9 mouse cellular contexts compared by ENCODE assay signal in the genomic region with DNA sequence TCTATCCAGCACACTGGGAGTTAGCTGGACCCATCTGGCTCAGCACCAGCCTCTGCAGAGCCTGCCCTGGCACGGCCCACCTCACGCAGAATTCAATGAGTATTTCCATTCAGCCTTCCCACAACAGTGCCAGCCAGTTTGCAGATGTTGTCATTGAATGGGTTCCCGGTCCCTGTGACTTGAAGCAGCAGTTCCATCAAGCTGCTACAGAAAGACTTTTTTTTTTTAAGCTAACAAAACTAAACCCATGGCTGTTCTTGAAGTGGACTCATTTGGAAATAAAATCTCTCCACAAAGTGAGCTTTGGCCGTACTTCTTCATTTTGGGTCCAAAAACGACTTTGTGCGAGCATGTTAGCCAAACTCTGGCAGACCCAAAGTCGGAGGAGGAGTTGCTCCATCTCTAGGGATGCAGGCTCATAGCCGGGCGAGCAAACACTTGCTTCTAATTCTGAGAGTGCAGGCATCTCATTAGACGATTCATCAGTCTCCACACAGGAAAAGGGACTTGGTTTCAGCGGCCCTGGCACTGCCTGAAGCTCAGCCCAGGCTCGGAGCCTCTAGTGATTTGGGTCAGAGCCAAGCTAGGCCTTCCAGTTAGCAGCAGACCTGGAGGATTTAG.
A peak's percentile ranks its signal among the peaks of the same experiment; 100 is the strongest.
DNase-seq lines count a peak whose midpoint lies in the region; ATAC-seq lines count a peak whose summit lies in the region.
"Had no signal": no experiment of that assay in that cellular context is flagged by ENCODE, and none has a peak within 500 bp of the region (broad histone marks: within the 10 kb centered on the region; RNA-seq: fewer than 3 reads in every experiment).

No protein-coding gene starts in this region.

- no peaks in the 10 kb centered on the region for H3K9me3 ChIP-seq in hindbrain, embryonic 15.5 days
- no peaks in the 10 kb centered on the region for H3K9me3 ChIP-seq in hindbrain, embryonic 11.5 days (ENCODE audit: control insufficient read depth, low read length)
- H3K9me3 ChIP-seq: liver, embryonic 13.5 days had no signal

- H3K27me3 ChIP-seq in hindbrain, embryonic 15.5 days, result no peaks in the 10 kb centered on the region
- no peaks in the 10 kb centered on the region for H3K27me3 ChIP-seq in hindbrain, embryonic 11.5 days (ENCODE audit: control insufficient read depth, insufficient read depth, low read length)
- H3K27me3 ChIP-seq: liver, embryonic 13.5 days had no signal

- no peak overlapping the region for H3K4me3 ChIP-seq in hindbrain, embryonic 15.5 days
- H3K4me3 ChIP-seq in hindbrain, embryonic 11.5 days (ENCODE audit: low read depth, low read length), result no peak overlapping the region
- H3K4me3 ChIP-seq: liver, embryonic 13.5 days had no signal

- peak overlapping the region; percentile 64 for H3K27ac ChIP-seq in hindbrain, embryonic 15.5 days (replicated peaks)
- no peak overlapping the region for H3K27ac ChIP-seq in hindbrain, embryonic 11.5 days (ENCODE audit: low read depth, low read length)
- H3K27ac ChIP-seq: liver, embryonic 13.5 days had no signal

- no peak overlapping the region for H3K9ac ChIP-seq in hindbrain, embryonic 15.5 days
- no peak overlapping the region for H3K9ac ChIP-seq in hindbrain, embryonic 11.5 days (ENCODE audit: low read depth, low read length)
- H3K9ac ChIP-seq: liver, embryonic 13.5 days had no signal

- ATAC-seq in hindbrain, embryonic 15.5 days (ENCODE audit: low FRiP score, low read depth), result peak; percentile 87
- ATAC-seq in hindbrain, embryonic 11.5 days (ENCODE audit: low FRiP score), result no peak

- DNase-seq in hindbrain, embryonic 11.5 days (ENCODE audit: low spot score), result no peak
- peak; percentile 7 to 36 for DNase-seq in cerebellum, postnatal 25 days
- peak; percentile 61 for DNase-seq in layer of hippocampus, adult 11-12 months (ENCODE audit: low spot score)
- DNase-seq in lung, postnatal 36 days, result peak; percentile 16
- DNase-seq in thymus, adult 18-20 months, result no peak
- DNase-seq in embryo, embryonic 11 days, result no peak
- no peak for DNase-seq in adrenal gland, postnatal 14 days
- DNase-seq: liver, embryonic 13.5 days had no signal

- H3K36me3 ChIP-seq in hindbrain, embryonic 15.5 days, result no peaks in the 10 kb centered on the region
- H3K36me3 ChIP-seq in hindbrain, embryonic 11.5 days (ENCODE audit: control insufficient read depth, insufficient read depth, low read length), result no peaks in the 10 kb centered on the region
- H3K36me3 ChIP-seq: liver, embryonic 13.5 days had no signal

- no peak overlapping the region for H3K4me2 ChIP-seq in hindbrain, embryonic 15.5 days
- H3K4me2 ChIP-seq in hindbrain, embryonic 11.5 days (replicated peaks; ENCODE audit: low read depth, low read length), result no peak overlapping the region
- H3K4me2 ChIP-seq: liver, embryonic 13.5 days had no signal

- WGBS in hindbrain, embryonic 15.5 days, result 65% methylated on average over 12 of the region's 12 CpGs
- WGBS in hindbrain, embryonic 11.5 days, result 83% methylated on average over 12 of the region's 12 CpGs

- H3K4me1 ChIP-seq in hindbrain, embryonic 15.5 days (replicated peaks), result no peaks in the 10 kb centered on the region
- H3K4me1 ChIP-seq in hindbrain, embryonic 11.5 days (replicated peaks; ENCODE audit: control insufficient read depth, insufficient read depth, low read length), result no peaks in the 10 kb centered on the region
- H3K4me1 ChIP-seq: liver, embryonic 13.5 days had no signal

Comparison
In these comparisons a context has a peak if more than half of its experiments do, and no peak if none do; other contexts are left out.
1. DNase-seq: peak in cerebellum, postnatal 25 days (2 of 2), layer of hippocampus, adult 11-12 months (single experiment) and lung, postnatal 36 days (single experiment); none in hindbrain, embryonic 11.5 days (single experiment), thymus, adult 18-20 months (0 of 2), embryo, embryonic 11 days (single experiment) and adrenal gland, postnatal 14 days (single experiment).